8 mouse cellular contexts compared by ENCODE assay signal in the genomic region with DNA sequence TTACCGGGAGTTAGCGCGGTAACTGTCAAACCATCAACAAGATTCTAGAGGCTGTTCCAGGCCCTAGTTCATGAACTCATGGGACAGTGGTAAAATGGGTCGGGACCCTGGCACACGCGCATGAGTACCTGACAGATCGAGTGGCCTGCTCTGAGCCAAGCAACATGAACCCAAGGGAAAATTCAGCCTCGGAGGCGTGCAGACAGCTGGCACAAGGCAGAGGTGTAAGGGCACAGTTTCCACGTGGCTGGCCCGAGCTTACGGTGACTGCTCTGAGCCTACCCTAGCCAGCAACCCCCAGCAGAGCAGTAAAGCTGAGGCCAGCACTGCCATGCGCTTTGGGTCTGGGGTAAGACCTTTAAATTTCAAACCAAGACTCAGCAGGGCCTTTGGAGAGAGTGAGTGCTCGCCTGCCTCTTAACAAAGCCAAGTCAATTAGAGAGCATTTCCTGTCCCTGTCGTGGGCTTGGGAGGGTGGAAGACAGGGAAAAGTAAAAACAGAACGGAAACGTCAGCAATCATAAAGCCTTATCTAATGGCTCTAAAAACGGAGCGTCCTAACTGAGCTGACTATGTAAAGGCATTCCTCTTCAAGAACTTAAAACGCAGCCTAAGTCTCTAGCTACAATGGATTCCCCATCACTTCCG. TPM values are rescaled to one million over a fixed set of nuclear protein-coding genes. Genes with fewer than 3 reads are reported as not detected.
DNase-seq lines count a peak whose midpoint lies in the region; ATAC-seq lines count a peak whose summit lies in the region.

No protein-coding gene starts in this region.

- H3K27ac ChIP-seq in heart, embryonic 12.5 days (ENCODE audit: poor library complexity, severe bottlenecking), result peak overlapping the region; percentile 88
- peak overlapping the region; percentile 93 for H3K27ac ChIP-seq in forebrain, embryonic 10.5 days
- H3K27ac ChIP-seq in intestine, embryonic 16.5 days (ENCODE audit: low read length), result peak overlapping the region; percentile 36; the same call in 1 of the 2 replicates
- peak overlapping the region; percentile 99 for H3K27ac ChIP-seq in midbrain, embryonic 14.5 days (replicated peaks; ENCODE audit: low read depth, low read length)

- no peak overlapping the region for H3K4me3 ChIP-seq in heart, embryonic 12.5 days
- H3K4me3 ChIP-seq in forebrain, embryonic 10.5 days, result no peak overlapping the region
- H3K4me3 ChIP-seq in intestine, embryonic 16.5 days (ENCODE audit: low read length), result no peak overlapping the region
- H3K4me3 ChIP-seq in midbrain, embryonic 14.5 days (replicated peaks; ENCODE audit: low read depth, low read length), result no peak overlapping the region

- peaks cover 10% of the 10 kb centered on the region for H3K36me3 ChIP-seq in heart, embryonic 12.5 days
- H3K36me3 ChIP-seq in forebrain, embryonic 10.5 days (replicated peaks), result peaks cover 16% of the 10 kb centered on the region
- H3K36me3 ChIP-seq in intestine, embryonic 16.5 days (ENCODE audit: control insufficient read depth, insufficient read depth, low read length), result peaks cover 6% of the 10 kb centered on the region
- H3K36me3 ChIP-seq in midbrain, embryonic 14.5 days (ENCODE audit: control insufficient read depth, insufficient read depth, low read length), result peaks cover 3% of the 10 kb centered on the region; the same call in 1 of the 2 replicates

- H3K4me1 ChIP-seq in heart, embryonic 12.5 days (replicated peaks), result peaks cover 83% of the 10 kb centered on the region
- peaks cover 70% of the 10 kb centered on the region for H3K4me1 ChIP-seq in forebrain, embryonic 10.5 days
- H3K4me1 ChIP-seq in intestine, embryonic 16.5 days (ENCODE audit: control insufficient read depth, insufficient read depth, low read length), result peaks cover 69% of the 10 kb centered on the region
- peaks cover 61% of the 10 kb centered on the region for H3K4me1 ChIP-seq in midbrain, embryonic 14.5 days (ENCODE audit: control insufficient read depth, insufficient read depth, low read length)

- no peak for ATAC-seq in heart, embryonic 12.5 days (ENCODE audit: insufficient number of reproducible peaks, low FRiP score)
- ATAC-seq in intestine, embryonic 16.5 days, result no peak
- no peak for ATAC-seq in midbrain, embryonic 14.5 days (ENCODE audit: low FRiP score, low TSS enrichment)

- peak overlapping the region; percentile 39 for H3K4me2 ChIP-seq in heart, embryonic 12.5 days
- no peak overlapping the region for H3K4me2 ChIP-seq in intestine, embryonic 16.5 days (ENCODE audit: low read depth, low read length)
- H3K4me2 ChIP-seq in midbrain, embryonic 14.5 days (ENCODE audit: low read length), result 0 out of 2 replicates have a peak overlapping the region, but pooled peaks have one; percentile 8

- no peak for DNase-seq in heart, postnatal 36 days
- no peak for DNase-seq in forebrain, embryonic 10.5 days (ENCODE audit: extremely low spot score, low spot score)
- no peak for DNase-seq in midbrain, embryonic 14.5 days
- DNase-seq in urinary bladder, postnatal 25 days (ENCODE audit: low spot score), result no peak
- DNase-seq in layer of hippocampus, adult 9-11 months, result no peak
- DNase-seq in layer of hippocampus, postnatal 10 days (ENCODE audit: low spot score in 2 of 2), result no peak

- no peaks in the 10 kb centered on the region for H3K27me3 ChIP-seq in heart, embryonic 12.5 days (replicated peaks)
- H3K27me3 ChIP-seq in forebrain, embryonic 10.5 days (ENCODE audit: poor library complexity, severe bottlenecking), result no peaks in the 10 kb centered on the region
- no peaks in the 10 kb centered on the region for H3K27me3 ChIP-seq in intestine, embryonic 16.5 days (replicated peaks; ENCODE audit: control insufficient read depth, insufficient read depth, low read length)
- no peaks in the 10 kb centered on the region for H3K27me3 ChIP-seq in midbrain, embryonic 14.5 days (ENCODE audit: control insufficient read depth, insufficient read depth, low read length)

- no peaks in the 10 kb centered on the region for H3K9me3 ChIP-seq in heart, embryonic 12.5 days (replicated peaks)
- no peaks in the 10 kb centered on the region for H3K9me3 ChIP-seq in forebrain, embryonic 10.5 days
- H3K9me3 ChIP-seq in intestine, embryonic 16.5 days (ENCODE audit: control insufficient read depth, low read length), result no peaks in the 10 kb centered on the region
- no peaks in the 10 kb centered on the region for H3K9me3 ChIP-seq in midbrain, embryonic 14.5 days (ENCODE audit: control insufficient read depth, low read length)

- H3K9ac ChIP-seq in heart, embryonic 12.5 days, result peak overlapping the region; percentile 66
- peak overlapping the region; percentile 49; the same call in 1 of the 2 replicates for H3K9ac ChIP-seq in intestine, embryonic 16.5 days (ENCODE audit: low read depth, low read length)
- H3K9ac ChIP-seq in midbrain, embryonic 14.5 days (replicated peaks; ENCODE audit: low read length), result peak overlapping the region; percentile 23; the same call in 1 of the 2 replicates

- intact Hi-C loops in heart, postnatal 36 days (cut with DNase I), result no loop called here

- WGBS in heart, embryonic 12.5 days, result 36% methylated on average over 21 of the region's 21 CpGs
- WGBS in forebrain, embryonic 10.5 days, result 50% methylated on average over 21 of the region's 21 CpGs
- WGBS in intestine, embryonic 16.5 days, result 51% methylated on average over 21 of the region's 21 CpGs
- 44% methylated on average over 21 of the region's 21 CpGs for WGBS in midbrain, embryonic 14.5 days

RNA-seq across cellular contexts. Expression of gene Coro1c, which starts 38.0 kb away (rescaled TPM):
- polyA plus RNA-seq in heart, embryonic 12.5 days (2016; fragmentation: Nextera tagmentation; extraction: Ambion mirVana), result 137 and 141 TPM in 2 replicates
- total RNA-seq in heart, postnatal 36 days (2021), result 10 to 100 TPM; 34.3 to 37.5 TPM
- 209 and 210 TPM in 2 replicates for polyA plus RNA-seq in forebrain, embryonic 10.5 days (2016; fragmentation: Nextera tagmentation; extraction: Ambion mirVana)
- polyA plus RNA-seq in intestine, embryonic 16.5 days (2015; fragmentation: Nextera tagmentation; extraction: Ambion mirVana), result 175 and 183 TPM in 2 replicates
- 133 and 201 TPM in 2 replicates for polyA plus RNA-seq in midbrain, embryonic 14.5 days (2014; fragmentation: Nextera tagmentation; extraction: Ambion mirVana)
- total RNA-seq in layer of hippocampus, postnatal 10 days (2021), result 100 to 1,000 TPM; 104 TPM

RNA-seq across cellular contexts. Expression of gene Selplg, which starts 38.1 kb away (rescaled TPM):
- polyA plus RNA-seq in heart, embryonic 12.5 days (2016; fragmentation: Nextera tagmentation; extraction: Ambion mirVana), result 0.51 and 0.72 TPM in 2 replicates
- total RNA-seq in heart, postnatal 36 days (2021), result 1 to 10 TPM; 3.1 to 4.6 TPM
- polyA plus RNA-seq in forebrain, embryonic 10.5 days (2016; fragmentation: Nextera tagmentation; extraction: Ambion mirVana), result 0.74 and 0.82 TPM in 2 replicates
- polyA plus RNA-seq in intestine, embryonic 16.5 days (2015; fragmentation: Nextera tagmentation; extraction: Ambion mirVana), result 6.8 and 7.5 TPM in 2 replicates
- polyA plus RNA-seq in midbrain, embryonic 14.5 days (2014; fragmentation: Nextera tagmentation; extraction: Ambion mirVana), result 1.1 and 2.6 TPM in 2 replicates
- 10 to 100 TPM; 12.1 to 12.9 TPM for total RNA-seq in layer of hippocampus, postnatal 10 days (2021)

Comparison
In these comparisons a context has a peak if more than half of its experiments do, and no peak if none do; other contexts are left out.
1. H3K27ac ChIP-seq: peak in every context shown above with its lines; median percentile 99 in midbrain, embryonic 14.5 days; 93 in forebrain, embryonic 10.5 days; 88 in heart, embryonic 12.5 days; 36 in intestine, embryonic 16.5 days.